Mouse (Mus musculus) megakaryocyte, adult 5-6 weeks (primary cell): Measurements from ENCODE around the gene Ythdf1. TPM values are rescaled to one million over a fixed set of nuclear protein-coding genes. Genes with fewer than 3 reads are reported as not detected.

Source experiments
- ATAC-seq: 2 replicates; pipeline ENCODE4 v1.8.0; 2016; ENCODE audit warnings: mild to moderate bottlenecking, inconsistent platforms; ENCODE audit not compliant: poor library complexity, severe bottlenecking
- total RNA-seq, 2 experiments: library from RNA; stranded (forward) in 1 of 2; stranded (reverse) in 1 of 2; fragments of 153-499, 151-499 nt in 1 of 2; fragments of 221-1000, 200-1000 nt in 1 of 2; gene quantifications; 2 replicates each; pipeline versions ENCODE4 v1.2.3 to v1.2.4; 2015 to 2017

Ythdf1 gene
- total RNA-seq (2015): 54.2 and 55.4 TPM in 2 replicates
- total RNA-seq (2017): 24.1 and 26.0 TPM in 2 replicates

DNA sequence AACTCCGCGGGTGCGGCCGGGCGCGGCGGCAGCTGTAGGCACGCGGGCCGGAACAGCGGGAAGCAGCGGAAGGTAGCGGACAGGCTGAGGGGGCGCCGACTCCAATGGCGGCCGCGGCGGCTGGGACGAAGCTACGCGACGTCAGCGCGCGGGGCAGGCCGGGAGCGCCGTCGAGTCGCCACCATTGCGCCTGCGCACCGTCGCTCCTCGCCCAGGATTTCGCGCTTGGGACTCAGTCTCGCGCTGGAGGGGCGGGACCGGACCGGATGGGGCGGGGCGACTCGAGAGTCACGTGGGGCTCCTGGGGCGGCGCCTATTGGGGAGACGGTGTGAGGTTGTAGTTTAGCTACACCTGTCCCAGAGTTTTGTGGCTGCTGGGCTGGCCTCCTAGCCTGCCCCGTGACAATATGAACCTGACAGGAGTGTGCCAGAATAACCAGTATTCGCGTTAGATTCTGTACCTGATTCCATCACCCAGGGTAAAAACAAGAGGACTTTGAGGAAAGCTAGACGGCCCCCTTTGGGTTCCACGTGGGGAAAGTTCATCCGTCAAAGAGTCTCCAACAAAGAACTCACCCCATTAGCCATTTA, at the start of gene Ythdf1:
Gene Ythdf1, minus strand, starts transcription at position 140 of the 591 bp plus-strand sequence.
- ATAC-seq: peak; percentile 86

DNA sequence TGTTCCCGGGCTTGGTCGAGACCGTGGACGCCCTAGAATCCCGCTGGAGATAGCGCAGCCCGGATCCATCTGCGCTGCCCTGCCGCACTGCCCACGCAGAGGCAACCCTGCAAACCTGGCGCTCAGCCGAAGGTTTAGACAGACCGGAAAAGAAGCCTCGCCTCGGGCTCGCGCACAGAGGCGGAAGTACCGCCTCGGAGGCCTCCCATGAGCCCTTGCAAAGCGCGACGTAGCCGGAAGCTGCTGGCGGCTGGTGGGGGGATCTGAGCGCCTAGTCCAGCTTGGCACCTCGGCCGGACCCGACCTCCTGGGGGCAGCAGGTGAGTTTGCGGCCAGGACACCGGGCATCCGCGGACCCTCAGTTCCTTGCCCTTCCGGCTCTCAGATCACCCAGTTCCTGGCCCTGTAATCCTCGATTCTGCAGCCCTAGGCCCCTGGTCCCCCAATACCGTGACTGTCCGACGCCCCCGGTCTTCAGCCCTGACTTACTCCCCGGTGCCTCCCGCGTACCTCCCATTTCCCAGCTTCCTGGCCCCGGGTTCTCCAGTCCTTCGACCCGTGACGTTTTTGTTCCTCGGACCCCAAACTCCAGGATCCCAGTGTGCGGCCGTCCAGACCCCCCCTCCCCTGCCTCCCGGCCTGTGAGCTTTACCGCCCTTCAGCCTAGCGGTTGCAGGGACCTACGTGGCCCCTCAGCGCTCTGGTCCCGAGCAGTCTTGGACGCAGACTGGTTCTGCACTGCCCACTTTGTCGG, 46.4 kb upstream of the Ythdf1 start, which contains the start of gene Arfgap1:
Gene Arfgap1, plus strand, starts transcription at position 216 of the 754 bp plus-strand sequence.
- ATAC-seq: peak; percentile 89

GRCm38 (mm10) chr2:180966092-180966882, 45.5 kb upstream of the Ythdf1 start:
- ATAC-seq: peak; percentile 19

DNA sequence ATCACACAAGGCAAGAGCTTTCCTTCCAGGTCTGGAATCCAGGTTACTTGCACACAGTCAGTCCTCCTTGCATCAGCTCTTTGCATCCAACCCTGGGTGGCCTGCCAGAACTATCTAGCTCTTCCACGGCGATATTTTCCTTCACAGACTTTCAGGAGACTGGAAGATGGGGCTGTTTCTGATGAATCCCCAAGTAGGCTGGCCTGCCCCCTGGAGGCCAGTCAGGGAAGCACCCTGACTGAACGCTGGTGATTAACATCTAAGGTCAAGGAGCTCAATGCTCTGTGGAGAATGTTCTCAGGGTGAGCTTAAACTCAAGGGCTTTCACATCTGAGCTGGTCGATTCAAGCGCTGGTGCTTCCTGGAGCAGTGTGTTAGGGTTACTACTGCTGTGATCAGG, 43.2 kb upstream of the Ythdf1 start:
- peak; percentile 68 for ATAC-seq

GRCm38 (mm10) chr2:180962616-180963308, 42.0 kb upstream of the Ythdf1 start:
- ATAC-seq: no peak

DNA sequence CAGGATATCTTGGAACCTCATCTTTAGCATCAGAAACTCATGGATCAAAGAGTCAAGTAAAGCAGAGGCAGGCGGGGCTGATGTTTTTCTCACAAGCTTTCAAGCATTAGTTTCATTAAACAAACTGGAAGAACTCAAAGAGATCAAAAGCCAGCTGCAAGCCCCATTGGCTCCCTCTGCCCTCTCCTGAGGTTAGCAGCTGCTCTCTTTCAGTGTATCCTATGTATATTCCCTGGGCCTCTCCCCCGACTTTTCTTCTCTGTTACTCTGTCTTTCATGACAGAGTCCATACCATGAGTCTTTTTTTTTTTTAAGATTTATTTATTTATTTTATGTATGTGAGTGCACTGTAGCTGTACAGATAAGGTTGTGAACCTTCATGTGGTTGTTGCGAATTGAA, 39.4 kb upstream of the Ythdf1 start:
- no peak for ATAC-seq

DNA sequence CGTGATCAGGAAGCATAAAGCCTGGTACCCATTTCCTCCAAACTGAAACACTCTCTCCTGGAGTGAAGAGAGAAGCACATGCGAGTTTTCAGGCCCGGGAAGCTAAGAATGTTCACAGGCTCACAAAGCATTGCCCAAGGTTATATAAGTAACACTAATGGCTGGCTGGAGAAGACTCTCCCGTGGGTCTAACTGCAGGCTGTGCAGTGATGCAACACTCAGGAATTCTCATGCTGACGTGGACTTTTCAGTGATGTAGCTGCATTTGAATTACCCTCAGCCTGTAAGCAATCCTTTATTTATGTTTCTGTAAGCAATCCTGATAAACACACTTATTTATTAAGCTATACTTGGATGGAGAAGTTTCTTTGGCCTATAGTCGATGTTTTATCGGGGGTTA, 38.9 kb upstream of the Ythdf1 start:
- no peak for ATAC-seq

- ATAC-seq: no peak
These were observed 33.6 kb upstream of the Ythdf1 start, which contains the start of gene Nkain4 for GRCm38 (mm10) chr2:180954061-180955047. Nkain4 (minus strand) TSS chr2:180954699.

- ATAC-seq: no peak
These were observed 32.9 kb upstream of the Ythdf1 start for GRCm38 (mm10) chr2:180953638-180954037.

- no peak for ATAC-seq
These were observed 32.0 kb upstream of the Ythdf1 start for GRCm38 (mm10) chr2:180952731-180953171.

- ATAC-seq: no peak
These were observed 29.2 kb upstream of the Ythdf1 start for GRCm38 (mm10) chr2:180949947-180950346.

- ATAC-seq: no peak
These were observed 21.1 kb upstream of the Ythdf1 start for GRCm38 (mm10) chr2:180941869-180942268.

DNA sequence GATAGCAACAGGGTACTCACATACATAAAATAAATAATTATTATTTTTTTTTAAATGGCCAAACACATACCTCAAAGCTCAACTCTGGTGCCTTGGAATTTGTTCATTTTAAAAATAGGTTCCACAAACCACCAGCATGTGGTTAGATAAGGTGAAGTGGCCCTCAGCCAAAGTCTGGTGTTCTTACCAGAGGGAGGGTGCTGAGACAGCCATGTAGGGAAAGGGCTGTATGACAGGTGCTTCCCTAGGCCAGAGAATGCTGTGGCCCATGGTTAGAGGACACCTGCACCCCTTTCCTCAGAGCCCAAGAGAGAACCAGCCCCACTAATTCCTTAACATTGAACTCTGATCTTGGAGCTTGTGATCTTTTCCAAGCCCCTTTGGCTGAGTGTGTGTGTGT, 19.4 kb upstream of the Ythdf1 start:
- no peak for ATAC-seq

DNA sequence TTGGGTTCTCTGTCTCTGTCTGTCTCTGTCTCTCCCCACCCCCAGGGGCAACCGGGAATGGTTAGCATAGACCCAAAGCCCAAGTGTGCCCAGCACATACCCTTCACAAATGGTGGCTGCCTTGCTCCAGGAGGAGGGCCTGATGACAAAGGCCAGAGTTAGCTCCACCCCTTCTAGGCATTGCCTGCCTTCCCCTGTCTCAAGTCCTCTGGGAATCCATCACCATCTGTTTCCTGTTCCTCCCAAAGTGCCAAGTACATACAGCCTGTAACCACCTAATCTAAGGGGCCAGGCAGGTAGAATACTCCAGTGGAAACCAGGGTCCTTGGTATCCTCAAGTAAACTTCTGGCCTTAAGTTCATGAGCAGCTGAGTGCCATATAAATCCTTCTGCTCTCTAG, 11.7 kb upstream of the Ythdf1 start:
- no peak for ATAC-seq

- ATAC-seq: no peak
These were observed 8.0 kb upstream of the Ythdf1 start, which contains the start of gene Birc7 for GRCm38 (mm10) chr2:180928723-180929122. Birc7 (plus strand) TSS chr2:180929023.

DNA sequence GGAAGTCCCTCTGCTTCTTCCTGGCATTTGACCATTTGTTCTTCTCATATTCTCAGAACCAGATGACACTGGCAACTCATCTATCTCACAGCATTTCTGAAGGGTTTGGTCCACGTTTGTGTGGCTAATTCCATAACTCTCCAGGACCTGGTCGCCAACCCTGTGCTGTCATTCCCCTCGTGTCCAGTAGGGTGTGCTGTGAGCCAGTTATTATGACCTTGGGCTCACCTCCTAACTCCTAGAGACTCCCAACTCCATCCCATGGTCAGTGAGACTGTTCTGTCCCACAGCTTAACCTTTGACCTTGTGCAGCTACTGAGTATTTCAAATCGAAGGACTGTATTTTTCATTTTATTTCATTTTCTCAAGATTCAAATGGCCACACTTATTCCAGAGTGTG, 4.4 kb upstream of the Ythdf1 start:
- ATAC-seq: peak; percentile 66

DNA sequence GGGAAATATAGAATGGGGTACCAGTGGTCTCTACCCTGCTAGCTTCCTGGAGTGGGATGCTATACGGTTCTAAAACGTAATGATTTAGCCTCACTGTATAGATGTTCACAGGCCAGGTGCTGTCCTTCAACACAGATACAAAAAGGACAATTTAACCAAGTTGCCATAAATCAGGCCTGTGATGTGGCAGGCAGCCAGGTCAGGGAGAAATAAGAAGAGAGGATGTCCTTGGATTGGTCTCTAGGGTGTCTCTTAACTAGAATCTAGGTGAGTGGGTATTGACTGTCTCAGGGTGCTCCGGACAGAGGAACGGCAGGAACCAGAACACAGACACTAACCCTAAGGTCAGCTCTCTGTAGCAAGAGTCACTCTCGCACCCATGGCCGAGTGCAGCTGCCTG, 2.0 kb upstream of the Ythdf1 start:
- ATAC-seq: no peak

DNA sequence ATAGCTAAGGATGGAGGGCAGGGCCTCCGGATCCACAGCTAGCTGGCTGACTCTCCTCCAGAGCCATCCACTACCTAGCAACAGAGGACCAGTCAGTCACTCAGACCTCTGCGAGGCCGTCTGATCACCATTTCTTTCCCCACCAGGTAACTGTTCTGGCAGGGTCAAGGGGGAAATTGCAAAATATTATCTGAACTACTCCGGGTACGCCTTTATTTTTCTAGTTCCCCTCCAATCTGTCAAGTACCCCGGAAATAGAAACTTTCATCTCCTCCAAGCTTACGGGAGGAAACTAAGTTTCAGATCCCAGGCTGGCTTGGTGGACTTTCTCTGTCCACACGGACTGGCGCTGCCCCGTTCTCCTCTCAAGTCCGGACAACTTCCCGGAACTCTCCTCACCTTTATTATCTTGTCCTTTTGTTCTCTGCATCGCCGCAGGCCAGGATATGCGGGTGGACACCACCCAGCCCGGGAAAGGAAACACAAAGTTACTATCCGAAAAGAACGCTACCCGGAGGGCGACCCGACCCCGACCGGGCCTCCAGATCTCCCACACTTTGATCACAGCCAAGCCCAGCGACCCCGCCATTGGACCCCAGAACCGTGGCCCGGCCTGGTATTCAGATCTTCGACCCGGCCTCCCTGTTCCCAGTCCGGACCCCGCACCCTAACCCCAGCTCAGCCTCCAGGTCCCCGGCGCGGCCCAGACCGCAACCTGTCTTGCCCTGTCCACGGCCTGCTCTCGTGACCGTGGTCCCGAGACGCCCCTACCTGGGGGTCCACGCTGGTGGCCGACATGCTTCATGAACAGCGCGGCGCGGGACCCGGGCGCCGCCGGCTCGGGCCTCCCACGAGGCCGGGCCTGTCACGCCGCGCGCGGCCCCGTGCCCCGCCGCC, 588 bp downstream of the Ythdf1 start:
- ATAC-seq: peak; percentile 36
